Mouse (Mus musculus) liver, postnatal 0 days (tissue): ENCODE measurements around the gene Eif6.

Experiments
- CTCF ChIP-seq: sonication (generic); IDR thresholded peaks from 2 replicates; pipeline ENCODE4 v1.5.1; 2016; ENCODE audit warnings: antibody characterized with exemption, low read depth
- EP300 ChIP-seq: IDR thresholded peaks from 2 replicates; pipeline ENCODE4 v1.6.1; 2016; ENCODE audit warnings: antibody characterized with exemption, low read depth, mild to moderate bottlenecking

- TF ChIP-seq CTCF (no peak), EP300 (no peak)
Measured at GRCm38 (mm10) chr2:155775685-155776263, 51.0 kb downstream of the Eif6 start.
